Mouse (Mus musculus) midbrain, embryonic 11.5 days (tissue): ENCODE measurements around the gene Olfr462. TPM values are rescaled to one million over a fixed set of nuclear protein-coding genes. Genes with fewer than 3 reads are reported as not detected.

Source experiments
- polyA plus RNA-seq: library from polyadenylated mRNA; unstranded; fragments of >200 nt; fragmentation: Nextera tagmentation; extraction: Ambion mirVana; gene quantifications from 2 replicates; pipeline ENCODE4 v1.2.1, GENCODE M21; 2014

Gene Olfr462
- polyA plus RNA-seq, 1 experiment from 2014 or later, result not detected

Other genes starting within 250 kb of the Olfr462 start
- gene Rnf43, start 229.5 kb downstream of the Olfr462 start, polyA plus RNA-seq, result 0.61 and 2.0 TPM in 2 replicates
- 148 and 163 TPM in 2 replicates for gene Supt4a, start 154.7 kb downstream of the Olfr462 start, polyA plus RNA-seq
- gene Tspoap1, start 131.7 kb downstream of the Olfr462 start, polyA plus RNA-seq, result 7.0 and 9.0 TPM in 2 replicates
- 2.6 and 2.9 TPM in 2 replicates for gene Mpo, start 98.7 kb downstream of the Olfr462 start, polyA plus RNA-seq
- 0.27 and 0.57 TPM in 2 replicates for gene Lpo, start 64.0 kb downstream of the Olfr462 start, polyA plus RNA-seq
- 11.0 and 12.1 TPM in 2 replicates for gene Mks1, start 39.1 kb downstream of the Olfr462 start, polyA plus RNA-seq
- not detected in 2 replicates for gene Epx, start 16.7 kb downstream of the Olfr462 start, polyA plus RNA-seq
- gene Olfr463, start 5.1 kb upstream of the Olfr462 start, polyA plus RNA-seq, result not detected in 2 replicates
- gene Olfr464, start 28.7 kb upstream of the Olfr462 start, polyA plus RNA-seq, result not detected in 2 replicates
- 20.5 and 22.6 TPM in 2 replicates for gene Dynll2, start 95.3 kb upstream of the Olfr462 start, polyA plus RNA-seq
- 533 and 541 TPM in 2 replicates for gene Srsf1, start 155.1 kb upstream of the Olfr462 start, polyA plus RNA-seq
- 82.5 and 83.6 TPM in 2 replicates for gene Vezf1, start 176.0 kb upstream of the Olfr462 start, polyA plus RNA-seq
- 16.5 and 17.0 TPM in 2 replicates for gene Cuedc1, start 205.8 kb upstream of the Olfr462 start, polyA plus RNA-seq